Mouse (Mus musculus): Measurements from ENCODE around the gene Acss1. TPM values are rescaled to one million over a fixed set of nuclear protein-coding genes. Genes with fewer than 3 reads are reported as not detected.

Gene Acss1
- 14.1 and 17.6 TPM in 2 replicates for polyA plus RNA-seq (2016; fragmentation: Nextera tagmentation; extraction: Ambion mirVana)

GRCm38 (mm10) chr2:150667820-150668766 lies at the start of gene Acss1:
Gene Acss1 (minus strand): TSS chr2:150668500.
- Histone ChIP-seq H3K36me3 (replicated peaks) (no peaks in the 10 kb centered on the region), H3K4me3 (peak within 1 kb of the TSS; percentile 75), H3K27ac (peak within 1 kb of the TSS; percentile 86), H3K27me3 (ENCODE audit: poor library complexity, severe bottlenecking) (peaks cover 49% of the 10 kb centered on the region), H3K9me3 (no peaks in the 10 kb centered on the region), H3K4me1 (peaks cover 33% of the 10 kb centered on the region)
- WGBS: 3% methylated on average over 60 of the region's 61 CpGs
- DNase-seq (ENCODE audit: extremely low spot score, low spot score): peak; percentile 68

- no peak for DNase-seq (ENCODE audit: extremely low spot score, low spot score)
- 84% methylated on average over 4 of the region's 4 CpGs for WGBS
- no peak overlapping the region for H3K27ac ChIP-seq
Observed at GRCm38 (mm10) chr2:150712167-150712674, 43.9 kb upstream of the Acss1 start.

GRCm38 (mm10) chr2:150691481-150692170 lies 23.3 kb upstream of the Acss1 start:
- no peaks in the 10 kb centered on the region for H3K36me3 ChIP-seq (replicated peaks)
- no peak for DNase-seq (ENCODE audit: extremely low spot score, low spot score)
- no peak overlapping the region for H3K27ac ChIP-seq
- peaks cover 29% of the 10 kb centered on the region for H3K4me1 ChIP-seq
- no peak overlapping the region for H3K4me3 ChIP-seq
- H3K27me3 ChIP-seq (ENCODE audit: poor library complexity, severe bottlenecking): peaks cover 66% of the 10 kb centered on the region
- 73% methylated on average over 6 of the region's 6 CpGs for WGBS
- H3K9me3 ChIP-seq: no peaks in the 10 kb centered on the region

More at GRCm38 (mm10) chr2:150712167-150712674, 43.9 kb upstream of the Acss1 start:
- Histone ChIP-seq H3K4me3 (no peak overlapping the region), H3K36me3 (replicated peaks) (no peaks in the 10 kb centered on the region), H3K4me1 (no peaks in the 10 kb centered on the region), H3K9me3 (no peaks in the 10 kb centered on the region), H3K27me3 (ENCODE audit: poor library complexity, severe bottlenecking) (no peaks in the 10 kb centered on the region)

- WGBS: 1% methylated on average over 11 of the region's 11 CpGs
- H3K36me3 ChIP-seq (replicated peaks): no peaks in the 10 kb centered on the region
- H3K4me3 ChIP-seq: no peak overlapping the region; the same call in 1 of the 2 replicates
- H3K27ac ChIP-seq: no peak overlapping the region
- peaks cover 29% of the 10 kb centered on the region for H3K4me1 ChIP-seq
- no peaks in the 10 kb centered on the region for H3K9me3 ChIP-seq
- DNase-seq (ENCODE audit: extremely low spot score, low spot score): no peak
- peaks cover 80% of the 10 kb centered on the region for H3K27me3 ChIP-seq (ENCODE audit: poor library complexity, severe bottlenecking)
Observed at GRCm38 (mm10) chr2:150690216-150690615, 21.9 kb upstream of the Acss1 start.

GRCm38 (mm10) chr2:150689223-150689800 lies 21.0 kb upstream of the Acss1 start, which contains the start of gene Vsx1:
Gene Vsx1 (minus strand): TSS chr2:150689360.
- H3K27me3 ChIP-seq (ENCODE audit: poor library complexity, severe bottlenecking): peaks cover 81% of the 10 kb centered on the region
- WGBS: 36% methylated on average over 16 of the region's 16 CpGs
- DNase-seq (ENCODE audit: extremely low spot score, low spot score): no peak
- H3K27ac ChIP-seq: no peak within 1 kb of the TSS
- H3K4me3 ChIP-seq: peak within 1 kb of the TSS; percentile 49
- H3K4me1 ChIP-seq: peaks cover 29% of the 10 kb centered on the region
- no peaks in the 10 kb centered on the region for H3K36me3 ChIP-seq (replicated peaks)
- no peaks in the 10 kb centered on the region for H3K9me3 ChIP-seq

DNA sequence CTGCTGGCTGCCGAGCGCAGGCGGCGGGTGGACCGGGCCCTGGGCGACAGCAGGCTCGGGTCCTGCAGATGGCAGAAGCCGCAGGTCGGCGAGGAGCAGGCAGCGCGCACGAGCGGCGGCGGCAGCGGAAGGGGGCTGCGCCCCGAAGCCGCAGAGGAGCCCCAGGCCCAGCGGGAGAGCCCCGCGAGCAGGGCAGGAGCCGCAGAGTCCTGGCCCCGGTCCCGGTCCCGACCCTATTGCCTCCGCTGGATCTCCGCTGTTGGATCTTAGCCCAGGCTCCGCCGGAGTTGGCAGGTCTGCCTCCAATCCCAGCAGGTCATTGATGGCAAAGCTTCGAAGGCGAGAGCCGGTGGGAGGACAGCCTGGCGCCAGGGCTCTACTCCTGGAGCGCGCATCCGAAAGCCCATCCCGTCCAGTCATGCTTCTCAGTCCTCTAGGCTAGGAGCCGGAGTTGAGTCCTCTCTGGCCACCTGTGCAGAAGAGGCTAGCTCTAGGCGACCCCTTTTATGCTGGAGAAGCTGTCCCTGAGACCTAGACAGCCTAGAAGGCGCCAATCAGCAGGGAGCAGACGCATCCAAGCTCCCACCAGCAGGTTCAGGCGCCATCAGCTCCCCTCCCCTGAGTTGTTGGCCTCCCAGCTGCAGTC lies 20.4 kb upstream of the Acss1 start:
- Histone ChIP-seq H3K9me3 (no peaks in the 10 kb centered on the region), H3K27me3 (ENCODE audit: poor library complexity, severe bottlenecking) (peaks cover 81% of the 10 kb centered on the region), H3K4me1 (peaks cover 29% of the 10 kb centered on the region), H3K27ac (no peak overlapping the region), H3K4me3 (peak overlapping the region; percentile 49), H3K36me3 (replicated peaks) (no peaks in the 10 kb centered on the region)
- peak; percentile 42 for DNase-seq (ENCODE audit: extremely low spot score, low spot score)
- WGBS: under 1% methylated on average over 44 of the region's 44 CpGs

DNA sequence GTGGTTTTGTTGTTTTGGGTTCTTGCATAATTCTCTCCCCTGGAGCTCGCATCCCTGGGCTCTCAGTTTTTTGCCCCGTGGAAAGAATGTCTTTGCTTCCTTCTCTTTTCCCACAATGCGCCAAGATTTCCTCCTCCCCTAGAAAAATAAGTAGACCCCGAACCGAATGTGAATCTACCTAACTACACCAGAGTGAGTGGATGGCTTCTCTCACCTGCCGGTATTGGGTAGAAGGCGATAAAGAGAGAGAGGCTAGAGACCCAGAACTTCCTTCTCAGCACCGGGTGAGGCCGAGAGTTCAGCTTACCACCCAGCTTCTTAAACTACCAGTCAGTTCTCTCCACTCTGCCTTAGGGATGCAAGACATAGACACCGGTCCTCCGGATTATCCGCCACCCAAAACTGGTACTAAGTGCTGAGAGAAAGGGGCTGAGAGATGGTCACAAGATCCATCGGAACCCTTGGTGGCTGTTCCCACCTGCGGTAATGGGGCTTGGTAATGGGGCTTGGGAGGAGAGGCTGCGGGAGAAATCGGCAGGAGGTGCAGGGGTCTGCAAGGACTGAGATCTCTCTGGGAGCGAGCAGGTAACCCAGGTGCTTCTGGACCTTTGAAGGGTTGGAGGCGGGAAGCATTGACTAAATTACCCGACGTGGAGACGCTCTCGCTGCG lies 19.7 kb upstream of the Acss1 start:
- H3K27me3 ChIP-seq (ENCODE audit: poor library complexity, severe bottlenecking): peaks cover 79% of the 10 kb centered on the region
- no peaks in the 10 kb centered on the region for H3K9me3 ChIP-seq
- peak; percentile 30 for DNase-seq (ENCODE audit: extremely low spot score, low spot score)
- H3K27ac ChIP-seq: no peak overlapping the region
- peaks cover 29% of the 10 kb centered on the region for H3K4me1 ChIP-seq
- H3K4me3 ChIP-seq: peak overlapping the region; percentile 49
- H3K36me3 ChIP-seq (replicated peaks): no peaks in the 10 kb centered on the region
- WGBS: 4% methylated on average over 23 of the region's 23 CpGs

GRCm38 (mm10) chr2:150685389-150685788 lies 17.1 kb upstream of the Acss1 start:
- Histone ChIP-seq H3K27me3 (ENCODE audit: poor library complexity, severe bottlenecking) (peaks cover 52% of the 10 kb centered on the region), H3K9me3 (no peaks in the 10 kb centered on the region), H3K4me1 (peaks cover 25% of the 10 kb centered on the region), H3K36me3 (replicated peaks) (no peaks in the 10 kb centered on the region), H3K27ac (no peak overlapping the region), H3K4me3 (no peak overlapping the region)
- DNase-seq (ENCODE audit: extremely low spot score, low spot score): no peak
- 93% methylated on average over 9 of the region's 9 CpGs for WGBS

GRCm38 (mm10) chr2:150684451-150684850 lies 16.2 kb upstream of the Acss1 start:
- DNase-seq (ENCODE audit: extremely low spot score, low spot score): no peak
- Histone ChIP-seq H3K27me3 (ENCODE audit: poor library complexity, severe bottlenecking) (peaks cover 43% of the 10 kb centered on the region), H3K4me3 (no peak overlapping the region), H3K27ac (no peak overlapping the region), H3K36me3 (replicated peaks) (no peaks in the 10 kb centered on the region), H3K4me1 (peaks cover 17% of the 10 kb centered on the region), H3K9me3 (no peaks in the 10 kb centered on the region)
- WGBS: 88% methylated on average over 12 of the region's 12 CpGs

DNA sequence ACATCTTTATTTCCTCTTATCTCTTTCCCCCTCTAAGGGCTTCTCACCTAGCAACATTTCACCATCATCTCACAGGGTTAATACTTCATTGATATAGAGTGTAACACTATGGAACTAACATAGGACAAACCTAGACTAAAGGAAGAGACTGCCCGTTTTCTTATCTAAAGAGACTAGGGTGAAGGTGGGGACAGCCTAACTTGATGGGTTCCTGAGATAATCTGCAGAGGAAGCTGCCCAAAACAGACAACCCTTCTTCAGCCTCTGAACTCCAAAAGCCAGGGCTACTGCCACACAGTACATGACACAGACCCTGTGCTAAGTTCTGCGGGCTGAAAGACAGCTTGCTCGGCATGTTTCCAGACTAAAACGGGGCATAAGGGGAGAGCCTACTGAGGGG lies 13.3 kb upstream of the Acss1 start:
- no peak for DNase-seq (ENCODE audit: extremely low spot score, low spot score)
- WGBS: 76% methylated on average over 4 of the region's 4 CpGs
- no peak overlapping the region for H3K27ac ChIP-seq
- H3K4me1 ChIP-seq: no peaks in the 10 kb centered on the region
- no peaks in the 10 kb centered on the region for H3K36me3 ChIP-seq (replicated peaks)
- H3K4me3 ChIP-seq: no peak overlapping the region
- no peaks in the 10 kb centered on the region for H3K9me3 ChIP-seq
- peaks cover 14% of the 10 kb centered on the region for H3K27me3 ChIP-seq (ENCODE audit: poor library complexity, severe bottlenecking)

GRCm38 (mm10) chr2:150678392-150678791 lies 10.1 kb upstream of the Acss1 start:
- H3K27ac ChIP-seq: no peak overlapping the region
- H3K36me3 ChIP-seq (replicated peaks): no peaks in the 10 kb centered on the region
- peaks cover 3% of the 10 kb centered on the region for H3K4me1 ChIP-seq
- H3K9me3 ChIP-seq: no peaks in the 10 kb centered on the region
- H3K4me3 ChIP-seq: no peak overlapping the region
- no peaks in the 10 kb centered on the region; the same call in 1 of the 2 replicates for H3K27me3 ChIP-seq (ENCODE audit: poor library complexity, severe bottlenecking)
- DNase-seq (ENCODE audit: extremely low spot score, low spot score): peak; percentile 85
- WGBS: under 1% methylated on average over 3 of the region's 3 CpGs

Data from forebrain, embryonic 10.5 days (tissue).